Mouse (Mus musculus) heart, postnatal 0 days (tissue): Measurements from ENCODE around the gene Hdac11. TPM values are rescaled to one million over a fixed set of nuclear protein-coding genes. Genes with fewer than 3 reads are reported as not detected.
A peak's percentile ranks its signal among the peaks of the same experiment; 100 is the strongest.

Experiments used
- ATAC-seq: fragments of 200-750 bp; cut with Nextera tagmentation; 2 replicates; pipeline ENCODE4 v1.8.0; 2017; ENCODE audit warnings: low read depth, moderate number of reproducible peaks, moderate library complexity; ENCODE audit not compliant: insufficient read depth
- DNase-seq: peaks from one replicate; pipeline ENCODE4 v3.0.0-alpha.2; 2016; ENCODE audit warnings: low spot score
- H3K27ac ChIP-seq: fragments of 300-500 bp; sonication (generic); 2 replicates; pipeline ENCODE4 v1.5.1; 2014; ENCODE audit warnings: low read depth, mild to moderate bottlenecking
- H3K27me3 ChIP-seq: fragments of 300-500 bp; sonication (generic); 2 replicates; pipeline ENCODE4 v1.6.1; 2014; ENCODE audit warnings: low read length, mixed read lengths; ENCODE audit not compliant: control insufficient read depth, insufficient read depth
- H3K36me3 ChIP-seq: fragments of 300-500 bp; sonication (generic); replicated peaks from 2 replicates; pipeline ENCODE4 v1.6.1; 2014; ENCODE audit warnings: low read length, mixed read lengths; ENCODE audit not compliant: control insufficient read depth, insufficient read depth
- H3K4me1 ChIP-seq: fragments of 300-500 bp; sonication (generic); 2 replicates; pipeline ENCODE4 v1.6.1; 2014; ENCODE audit warnings: antibody characterized with exemption; ENCODE audit not compliant: control insufficient read depth, insufficient read depth
- H3K4me2 ChIP-seq: fragments of 300-500 bp; sonication (generic); 2 replicates; pipeline ENCODE4 v1.6.1; 2014; ENCODE audit warnings: low read depth, mild to moderate bottlenecking, low read length, moderate library complexity
- H3K4me3 ChIP-seq: fragments of 300-500 bp; sonication (generic); 2 replicates; pipeline ENCODE4 v1.5.1; 2014; ENCODE audit warnings: low read depth, low read length
- H3K9ac ChIP-seq: fragments of 300-500 bp; sonication (generic); replicated peaks from 2 replicates; pipeline ENCODE4 v1.6.1; 2014; ENCODE audit warnings: low read depth, low read length, mixed read lengths
- H3K9me3 ChIP-seq: fragments of 300-500 bp; sonication (generic); replicated peaks from 2 replicates; pipeline ENCODE4 v1.6.1; 2016; ENCODE audit warnings: low read length; ENCODE audit not compliant: control insufficient read depth
- CTCF ChIP-seq: IDR thresholded peaks from 2 replicates; pipeline ENCODE4 v1.5.1; 2016; ENCODE audit warnings: antibody characterized with exemption, control low read depth, low read depth
- EP300 ChIP-seq: IDR thresholded peaks from 2 replicates; pipeline ENCODE4 v1.6.1; 2016; ENCODE audit warnings: antibody characterized with exemption, low read depth
- WGBS: fragments of 180-500 bp; shearing (Covaris S2); extraction: QIAGEN DNeasy Blood & Tissue Kit; methylation state at CpG from one replicate; pipeline ENCODE4 v1.1.7; 2014; 5-methylcytosine and 5-hydroxymethylcytosine counted together
- polyA plus RNA-seq: library from polyadenylated mRNA; unstranded; fragments of >200 nt; fragmentation: Nextera tagmentation; extraction: Ambion mirVana; gene quantifications from 2 replicates; pipeline ENCODE4 v1.2.1, GENCODE M21; 2015
- total RNA-seq: library from RNA; depleted of rRNA; stranded (reverse); fragments of >200 nt; gene quantifications from 2 replicates; pipeline ENCODE4 v1.2.3, GENCODE M21; 2014; ENCODE audit warnings: low replicate concordance

Gene Hdac11
- total and polyA plus RNA-seq, 2 experiments from 2014 or later, result 9.5 to 17.9 TPM

GRCm38 (mm10) chr6:91139846-91140245, 16.6 kb upstream of the Hdac11 start:
- H3K27ac ChIP-seq, result no peak overlapping the region
- no peak overlapping the region for H3K4me2 ChIP-seq
- no peaks in the 10 kb centered on the region for H3K9me3 ChIP-seq
- H3K9ac ChIP-seq, result no peak overlapping the region
- TF ChIP-seq CTCF (peak; percentile 97), EP300 (no peak)
- H3K4me3 ChIP-seq, result no peak overlapping the region
- ATAC-seq (peak; percentile 82), DNase-seq (peak; percentile 83)
- WGBS, result 23% methylated on average over 4 of the region's 4 CpGs
- H3K27me3 ChIP-seq, result no peaks in the 10 kb centered on the region
- no peaks in the 10 kb centered on the region for H3K4me1 ChIP-seq
- no peaks in the 10 kb centered on the region for H3K36me3 ChIP-seq

GRCm38 (mm10) chr6:91145056-91145455, 11.4 kb upstream of the Hdac11 start:
- no peak overlapping the region for H3K4me2 ChIP-seq
- DNase-seq (no peak), ATAC-seq (no peak)
- 71% methylated on average over 3 of the region's 3 CpGs for WGBS
- no peak overlapping the region for H3K4me3 ChIP-seq
- no peaks in the 10 kb centered on the region for H3K4me1 ChIP-seq
- no peaks in the 10 kb centered on the region for H3K36me3 ChIP-seq
- H3K27me3 ChIP-seq, result 0 out of 2 replicates have a peak, but pooled peaks cover 4% of the 10 kb centered on the region
- no peaks in the 10 kb centered on the region for H3K9me3 ChIP-seq
- H3K27ac ChIP-seq, result no peak overlapping the region
- H3K9ac ChIP-seq, result no peak overlapping the region
- TF ChIP-seq EP300, result no peak
- no peak for TF ChIP-seq CTCF

- Histone ChIP-seq H3K4me3 (no peak overlapping the region), H3K9ac (no peak overlapping the region), H3K27me3 (0 out of 2 replicates have a peak, but pooled peaks cover 4% of the 10 kb centered on the region), H3K4me2 (no peak overlapping the region), H3K27ac (no peak overlapping the region), H3K36me3 (no peaks in the 10 kb centered on the region), H3K4me1 (no peaks in the 10 kb centered on the region), H3K9me3 (no peaks in the 10 kb centered on the region)
- no peak for DNase-seq
- no peak for ATAC-seq
- WGBS, result 79% methylated on average over 5 of the region's 5 CpGs
- TF ChIP-seq CTCF (no peak), EP300 (no peak)
Measured at GRCm38 (mm10) chr6:91145572-91145971, 10.9 kb upstream of the Hdac11 start.

- Histone ChIP-seq H3K27ac (no peak overlapping the region), H3K4me2 (no peak overlapping the region), H3K9me3 (no peaks in the 10 kb centered on the region), H3K27me3 (0 out of 2 replicates have a peak, but pooled peaks cover 4% of the 10 kb centered on the region), H3K9ac (no peak overlapping the region), H3K4me3 (no peak overlapping the region), H3K4me1 (no peaks in the 10 kb centered on the region), H3K36me3 (no peaks in the 10 kb centered on the region)
- DNase-seq, result no peak
- no peak for ATAC-seq
- TF ChIP-seq EP300, result no peak
- TF ChIP-seq CTCF, result no peak
- WGBS, result 46% methylated on average over 5 of the region's 5 CpGs
Measured at GRCm38 (mm10) chr6:91146443-91147151, 9.9 kb upstream of the Hdac11 start.

GRCm38 (mm10) chr6:91147152-91147770, 9.2 kb upstream of the Hdac11 start:
- H3K27ac ChIP-seq, result no peak overlapping the region
- no peak overlapping the region for H3K9ac ChIP-seq
- ATAC-seq (no peak), DNase-seq (no peak)
- no peaks in the 10 kb centered on the region for H3K36me3 ChIP-seq
- no peak overlapping the region for H3K4me3 ChIP-seq
- H3K27me3 ChIP-seq, result 0 out of 2 replicates have a peak, but pooled peaks cover 4% of the 10 kb centered on the region
- no peak for TF ChIP-seq EP300
- TF ChIP-seq CTCF, result no peak
- no peak overlapping the region for H3K4me2 ChIP-seq
- no peaks in the 10 kb centered on the region for H3K9me3 ChIP-seq
- no peaks in the 10 kb centered on the region for H3K4me1 ChIP-seq
- WGBS, result 81% methylated on average over 2 of the region's 2 CpGs
